Mouse (Mus musculus): ENCODE measurements around the gene 9430015G10Rik.
A peak's percentile ranks its signal among the peaks of the same experiment; 100 is the strongest.
"Not testable (repeated sequence)": the region's sequence is repeated elsewhere in the genome, so short reads cannot be mapped to it uniquely, and the experiment has no call there.

9430015G10Rik gene

DNA sequence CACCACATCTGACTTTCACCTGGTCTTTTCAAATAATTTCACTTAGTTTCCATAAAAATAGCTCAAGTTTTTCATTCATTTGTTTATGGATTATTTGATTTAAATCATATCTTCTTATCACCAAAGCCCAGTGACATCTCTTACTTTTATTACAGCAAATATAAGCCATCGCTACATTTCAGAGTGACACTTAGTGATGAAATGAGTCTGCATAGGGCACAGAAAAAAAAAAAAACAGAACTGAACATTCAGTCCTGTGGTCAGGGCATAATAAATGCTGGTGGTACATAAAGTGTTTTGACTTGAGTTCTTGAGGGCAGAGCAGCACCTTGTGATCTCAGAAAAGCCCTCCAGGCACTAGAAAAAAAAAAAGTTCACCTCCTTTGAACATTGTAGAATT is 13.6 kb upstream of the 9430015G10Rik start:
- DNase-seq (ENCODE audit: extremely low read depth, insufficient read length, low spot score) = no peak

DNA sequence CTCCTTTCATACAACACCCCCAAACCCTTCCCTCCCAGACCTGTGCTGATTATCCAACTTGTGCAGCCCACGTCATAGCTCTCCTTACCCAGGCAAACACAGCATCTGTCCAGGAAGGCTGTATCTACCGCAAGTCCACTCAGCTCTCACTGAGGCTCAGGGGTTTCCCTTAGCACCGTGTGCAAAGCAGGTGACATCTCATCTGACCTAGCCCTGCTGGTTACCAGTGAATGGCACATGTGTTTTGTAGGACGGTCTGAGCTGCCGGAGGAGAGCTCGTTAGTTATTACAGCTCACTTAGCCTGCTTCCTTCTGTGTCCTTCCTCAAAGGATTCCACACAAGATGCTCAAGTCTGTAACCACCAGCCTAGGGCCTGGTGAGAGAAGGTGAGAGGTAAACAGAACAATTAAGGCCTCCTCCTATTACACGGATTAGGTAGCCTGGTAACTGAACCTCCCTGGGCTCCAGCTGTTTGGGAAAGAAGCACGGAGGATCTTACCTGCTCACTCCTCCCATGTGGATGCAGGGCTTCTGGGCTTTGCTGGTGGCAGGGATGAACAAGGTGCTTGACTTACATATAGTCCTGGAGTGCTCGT is 11.9 kb upstream of the 9430015G10Rik start:
- DNase-seq (ENCODE audit: extremely low read depth, insufficient read length, low spot score) = no peak

DNA sequence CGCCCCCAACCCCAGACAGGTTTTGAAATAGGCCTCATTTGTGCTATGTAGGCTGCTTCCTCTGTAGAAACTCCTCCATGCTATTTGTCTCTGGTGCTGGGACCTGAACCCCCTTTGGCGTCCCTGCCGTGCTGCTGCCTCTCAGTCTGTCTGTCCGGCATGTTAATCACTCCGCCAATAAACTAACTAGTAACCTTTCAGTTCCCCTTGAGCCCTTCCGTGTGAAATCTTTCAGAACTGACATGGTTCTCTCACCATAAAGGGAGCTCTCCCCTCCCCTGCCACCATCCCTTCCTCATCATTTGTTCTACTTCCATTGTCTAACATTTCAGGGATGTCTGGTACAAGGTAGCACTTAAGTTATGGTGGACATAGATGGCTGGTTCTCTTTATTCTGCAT is 10.4 kb upstream of the 9430015G10Rik start:
- no peak for DNase-seq (ENCODE audit: extremely low read depth, insufficient read length, low spot score)

DNA sequence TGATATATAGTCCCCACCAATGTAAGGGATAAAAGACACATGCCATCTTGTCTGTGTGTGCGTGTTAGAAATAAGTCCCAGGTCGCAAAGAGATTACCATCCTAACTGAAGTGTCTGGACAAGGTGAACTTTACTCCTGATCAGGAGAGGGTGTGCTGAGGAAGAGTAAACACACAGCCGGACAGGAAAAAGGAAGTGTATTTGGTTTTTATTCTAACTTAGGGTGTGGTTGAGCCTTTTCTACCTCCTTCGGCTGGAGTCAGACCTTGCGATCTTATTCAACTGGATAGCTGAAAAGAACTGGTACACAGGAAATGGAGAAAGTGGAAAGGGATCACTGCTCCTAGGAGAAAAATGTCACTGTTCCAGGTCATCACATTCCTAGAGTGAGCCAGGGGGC is 9.3 kb upstream of the 9430015G10Rik start:
- no peak for DNase-seq (ENCODE audit: extremely low read depth, insufficient read length, low spot score)

DNA sequence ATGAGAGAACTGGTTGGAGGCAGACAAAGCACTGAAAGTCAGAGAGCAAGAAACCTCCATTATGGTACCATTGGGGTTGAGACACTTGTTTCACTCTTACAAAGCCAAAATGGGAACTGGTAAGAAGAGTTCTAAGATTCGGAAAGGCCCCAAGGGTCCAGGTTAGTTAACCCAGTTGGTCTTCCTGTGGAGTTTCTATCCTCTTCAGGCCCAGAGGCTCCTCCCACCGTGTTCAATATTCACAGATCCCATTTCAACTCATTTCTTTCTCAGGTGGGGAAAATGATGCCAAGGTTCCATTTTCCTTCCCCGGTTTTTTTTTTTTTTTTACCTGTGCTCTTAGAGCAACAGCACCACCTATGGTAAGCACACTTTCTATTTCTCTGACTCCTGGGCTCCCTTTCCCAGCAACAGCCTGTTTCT is 8.3 kb upstream of the 9430015G10Rik start:
- no peak for DNase-seq (ENCODE audit: extremely low read depth, insufficient read length, low spot score)

DNA sequence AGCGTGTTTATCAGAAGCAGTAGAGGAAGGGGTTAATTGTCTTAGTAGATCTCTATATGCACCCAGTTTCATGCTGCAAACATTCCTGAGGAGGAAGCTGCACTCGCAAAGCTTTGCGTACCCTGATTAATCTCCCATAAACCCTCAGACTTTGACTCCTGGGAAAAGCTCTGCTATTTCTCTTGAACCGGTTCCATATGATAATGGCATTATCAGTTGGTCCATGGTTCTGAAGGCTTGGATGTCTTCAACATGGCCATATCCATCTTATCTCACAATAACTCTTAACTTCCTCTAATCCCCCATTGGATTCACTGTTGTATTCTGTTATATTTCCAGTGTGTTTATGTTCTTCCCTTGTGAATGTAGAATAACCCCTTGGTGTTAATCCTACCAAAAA is 6.4 kb upstream of the 9430015G10Rik start:
- no peak for DNase-seq (ENCODE audit: extremely low read depth, insufficient read length, low spot score)

DNA sequence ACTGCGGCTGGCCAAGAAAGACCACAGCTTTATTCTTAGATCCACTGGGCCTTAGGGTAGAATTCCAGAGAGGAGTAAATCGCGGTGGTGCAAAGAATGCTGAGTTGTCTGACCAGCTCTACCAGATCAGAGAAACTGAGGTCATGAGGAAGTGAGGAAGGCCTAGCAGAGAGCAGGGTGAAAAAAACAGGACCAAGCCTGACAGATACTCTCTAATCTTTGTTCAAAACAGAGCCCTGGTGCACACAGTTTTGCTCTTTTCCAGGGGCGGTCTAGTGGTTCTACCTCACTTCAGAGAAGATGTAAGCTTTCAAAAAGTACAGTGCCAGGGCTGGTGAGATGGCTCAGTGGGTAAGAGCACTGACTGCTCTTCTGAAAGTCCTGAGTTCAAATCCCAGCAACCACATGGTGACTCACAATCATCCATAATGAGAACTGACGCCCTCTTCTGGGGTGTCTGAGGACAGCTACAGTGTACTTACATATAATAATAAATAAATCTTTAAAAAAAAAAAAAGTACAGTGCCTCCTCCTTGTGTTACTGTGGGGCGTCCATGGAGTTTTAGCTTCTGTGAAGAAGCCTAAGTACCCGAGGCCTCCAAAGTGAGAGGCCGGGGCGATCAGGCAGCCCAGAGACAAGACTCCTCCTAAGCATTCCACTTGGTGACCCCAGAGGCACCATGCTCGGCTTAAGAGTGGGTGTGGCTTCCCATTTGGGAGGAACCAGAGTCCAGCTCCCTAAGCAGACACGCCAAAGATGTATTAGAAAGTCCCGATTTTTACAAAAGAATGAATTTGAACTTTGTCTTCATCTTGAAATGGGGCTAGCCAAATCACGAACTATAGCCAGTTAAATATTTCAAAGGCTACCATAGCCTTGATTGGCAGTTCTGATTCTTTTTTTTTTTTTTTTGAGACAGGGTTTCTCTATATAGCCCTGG is 906 bp upstream of the 9430015G10Rik start:
- peak; percentile 48 for DNase-seq (ENCODE audit: extremely low read depth, insufficient read length, low spot score)

DNA sequence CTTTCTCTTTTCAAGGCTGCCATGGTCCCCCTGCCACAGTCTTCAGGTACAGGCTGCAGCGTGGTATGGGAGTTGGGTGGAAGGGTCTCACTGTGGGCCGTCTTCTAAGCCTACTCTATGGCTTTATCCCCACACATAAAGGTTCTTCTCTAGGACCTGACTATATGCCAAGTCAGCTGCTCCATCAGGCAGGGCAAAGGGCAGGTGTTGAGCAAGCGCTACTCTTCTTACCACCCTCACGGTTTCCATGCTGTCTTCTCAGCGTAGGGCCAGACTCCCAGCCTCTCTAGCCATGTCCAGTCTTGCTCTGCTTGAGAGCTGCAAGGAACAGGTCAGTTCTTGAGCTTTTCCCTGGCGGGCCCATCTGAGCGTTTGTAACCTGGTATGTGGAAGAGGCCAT is 14.3 kb downstream of the 9430015G10Rik start:
- no peak for DNase-seq (ENCODE audit: extremely low read depth, insufficient read length, low spot score)

DNA sequence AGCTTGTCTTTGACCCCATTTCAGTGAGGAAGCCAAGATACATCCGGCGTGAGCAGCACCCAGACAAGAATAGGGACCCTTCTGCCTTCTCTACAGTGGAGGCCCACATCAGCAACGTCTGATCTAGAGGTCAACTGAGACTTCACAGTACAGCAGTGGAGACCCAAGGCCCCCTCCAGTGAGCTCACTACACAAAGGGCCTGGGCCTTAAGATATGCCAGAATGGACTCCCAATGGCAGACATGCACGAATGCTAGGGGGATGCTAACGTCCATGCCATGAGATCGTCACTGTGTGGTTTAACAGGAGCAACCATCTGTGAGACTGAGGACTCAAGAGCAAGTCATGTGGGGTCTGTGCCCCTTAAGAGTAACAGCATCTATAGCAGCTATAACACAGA is 15.6 kb downstream of the 9430015G10Rik start:
- DNase-seq (ENCODE audit: extremely low read depth, insufficient read length, low spot score) = no peak

DNA sequence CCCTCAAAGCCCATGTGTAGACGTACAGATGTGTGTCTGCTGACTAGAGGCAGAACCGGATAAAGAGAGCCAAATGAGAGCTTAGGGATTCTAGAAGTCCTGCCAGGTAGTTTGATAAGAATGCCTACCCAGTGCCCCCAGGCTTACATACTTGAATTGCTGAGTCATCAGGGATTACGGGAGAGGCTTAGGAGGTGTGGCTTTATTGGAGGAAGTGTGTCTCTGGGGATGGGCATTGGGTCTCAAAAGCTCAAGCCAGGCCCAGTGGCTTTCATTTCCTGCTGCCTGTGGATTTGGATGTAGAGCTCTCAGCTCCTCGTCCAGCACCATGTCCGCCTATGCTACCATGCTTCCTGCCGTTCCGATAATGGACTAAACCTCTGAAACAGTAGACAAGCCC is 17.1 kb downstream of the 9430015G10Rik start:
- no peak for DNase-seq (ENCODE audit: extremely low read depth, insufficient read length, low spot score)

DNA sequence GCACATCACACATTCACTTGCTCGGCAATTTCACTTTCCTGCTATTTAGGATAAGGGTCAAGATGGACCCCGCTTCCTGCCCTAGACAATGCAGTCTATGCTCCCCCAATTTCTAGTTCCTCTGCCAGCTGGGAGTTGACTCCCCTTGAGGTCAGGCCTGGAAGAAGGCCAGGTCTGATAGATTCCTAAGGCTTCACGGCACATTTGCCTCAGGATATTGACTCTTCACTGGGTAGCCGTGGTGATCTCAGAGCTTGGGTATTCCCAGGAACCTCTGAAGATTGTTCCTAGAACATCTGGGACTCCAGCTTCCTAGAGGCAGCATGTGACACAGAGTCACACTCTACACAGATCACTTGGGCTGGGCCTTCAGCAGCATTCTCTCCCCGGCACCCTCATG is 19.0 kb downstream of the 9430015G10Rik start:
- peak; percentile 47 for DNase-seq (ENCODE audit: extremely low read depth, insufficient read length, low spot score)

DNA sequence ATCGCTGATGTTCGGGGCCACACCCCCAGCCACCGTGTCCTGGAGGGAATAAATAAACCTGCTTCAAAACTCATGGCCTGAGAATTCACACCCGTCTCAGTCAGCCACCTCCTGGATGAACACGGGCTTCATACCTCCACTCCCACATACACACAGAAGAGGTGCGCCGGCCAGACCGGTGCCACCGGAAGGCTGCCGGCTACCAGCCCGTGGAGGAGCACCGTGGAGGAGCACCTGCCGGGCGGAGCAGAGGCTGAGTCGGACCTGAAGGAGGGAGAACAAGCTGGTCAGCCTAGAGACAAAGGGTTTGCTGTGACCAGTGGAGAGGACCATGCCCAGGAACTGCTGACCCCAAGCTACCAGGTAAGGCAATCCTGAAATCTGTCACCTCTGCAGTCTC is 20.7 kb downstream of the 9430015G10Rik start, which contains the start of gene Rnf223:
Gene Rnf223 (plus strand): TSS at position 78 of the 400 bp plus-strand sequence.
- no peak for DNase-seq (ENCODE audit: extremely low read depth, insufficient read length, low spot score)

DNA sequence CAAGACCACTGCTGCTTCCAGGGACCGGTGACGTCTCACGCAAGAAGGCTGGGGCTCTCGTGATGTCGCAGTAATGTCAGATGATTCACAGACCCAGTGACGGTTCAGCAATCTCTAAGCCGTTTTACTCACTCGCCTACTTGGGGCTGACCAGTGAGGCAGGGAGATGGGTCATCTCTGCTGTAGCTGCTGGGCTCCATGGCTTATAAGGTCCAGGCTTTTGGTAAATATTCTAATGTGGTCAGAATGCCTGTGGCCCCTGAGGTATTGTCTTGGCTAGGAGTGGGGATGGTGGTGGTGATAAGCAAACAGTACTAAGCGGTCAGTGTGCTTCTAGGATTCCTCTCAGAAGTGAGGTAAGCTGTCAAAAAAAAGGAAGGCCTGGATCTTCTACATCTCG is 21.2 kb downstream of the 9430015G10Rik start:
- DNase-seq (ENCODE audit: extremely low read depth, insufficient read length, low spot score) = no peak

DNA sequence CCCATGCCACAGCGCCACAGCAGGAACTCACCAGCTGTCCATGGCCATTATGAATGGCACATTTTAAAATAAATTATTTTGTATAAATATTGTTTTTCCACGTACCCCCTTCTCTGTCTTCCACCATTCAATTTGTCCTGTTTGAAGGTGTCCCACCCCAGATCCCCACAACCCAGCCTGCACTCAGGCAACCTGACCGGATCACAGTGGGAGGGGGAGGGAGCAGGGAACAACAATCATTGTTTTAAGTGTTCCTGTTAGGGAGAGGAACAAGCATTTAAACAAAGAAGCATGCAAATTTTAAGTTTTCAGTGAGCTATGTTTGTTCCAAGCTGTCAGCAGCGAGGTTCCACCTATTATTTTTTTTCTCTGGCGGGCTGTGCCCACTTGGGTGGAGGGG is 23.6 kb downstream of the 9430015G10Rik start:
- DNase-seq (ENCODE audit: extremely low read depth, insufficient read length, low spot score) = no peak

DNA sequence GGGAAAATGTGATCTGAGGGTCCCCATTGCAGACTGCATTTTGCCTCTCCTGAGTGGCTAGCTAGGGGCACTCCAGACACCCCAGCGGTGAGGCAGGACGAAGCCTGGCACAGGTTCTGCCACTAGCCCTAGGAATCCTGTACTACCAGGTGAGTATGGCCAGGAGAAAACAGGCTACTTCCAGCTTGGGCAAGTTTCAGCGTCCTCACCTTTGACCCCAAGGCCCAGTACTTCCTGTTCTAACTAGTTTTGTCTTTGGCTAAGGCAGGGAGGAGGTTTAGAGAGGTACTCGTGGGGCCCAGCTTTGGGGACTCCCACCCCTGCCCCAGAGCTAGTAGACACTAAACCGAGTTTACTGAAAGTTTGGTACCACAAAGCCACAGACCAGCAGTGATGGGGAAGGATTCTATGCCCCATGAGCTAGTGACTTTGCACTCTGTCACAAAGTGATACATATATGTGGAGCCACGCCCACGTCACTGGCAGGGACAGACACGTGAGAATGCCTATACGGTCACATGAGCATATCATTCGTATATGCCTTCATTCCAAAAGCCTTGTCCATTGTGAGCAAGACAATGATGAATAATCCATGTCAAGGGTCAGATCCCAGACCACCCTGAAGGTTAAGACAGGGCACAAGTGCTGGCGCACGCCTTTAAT is 24.3 kb downstream of the 9430015G10Rik start:
- DNase-seq (ENCODE audit: extremely low read depth, insufficient read length, low spot score) = no peak

DNA sequence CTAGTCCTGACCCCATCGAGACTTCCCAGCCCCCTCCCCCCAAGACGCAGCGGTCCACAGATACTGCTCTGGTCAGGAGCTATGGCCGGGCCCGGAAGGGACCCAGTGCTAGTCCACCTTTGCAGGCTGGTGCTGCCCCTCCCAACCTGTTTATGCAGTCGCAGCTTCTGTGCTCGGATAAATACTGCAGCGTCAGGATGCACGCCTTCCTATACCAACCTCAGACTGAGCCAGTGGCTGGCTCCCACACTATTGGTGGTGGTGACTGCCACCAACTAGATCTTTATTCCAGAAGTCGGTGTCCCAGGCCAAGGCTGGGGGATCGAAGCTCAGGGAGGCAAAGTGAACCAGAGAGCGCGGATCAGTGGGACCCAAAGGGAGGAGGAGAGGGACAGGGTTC is 25.3 kb downstream of the 9430015G10Rik start:
- DNase-seq (ENCODE audit: extremely low read depth, insufficient read length, low spot score) = no peak

DNA sequence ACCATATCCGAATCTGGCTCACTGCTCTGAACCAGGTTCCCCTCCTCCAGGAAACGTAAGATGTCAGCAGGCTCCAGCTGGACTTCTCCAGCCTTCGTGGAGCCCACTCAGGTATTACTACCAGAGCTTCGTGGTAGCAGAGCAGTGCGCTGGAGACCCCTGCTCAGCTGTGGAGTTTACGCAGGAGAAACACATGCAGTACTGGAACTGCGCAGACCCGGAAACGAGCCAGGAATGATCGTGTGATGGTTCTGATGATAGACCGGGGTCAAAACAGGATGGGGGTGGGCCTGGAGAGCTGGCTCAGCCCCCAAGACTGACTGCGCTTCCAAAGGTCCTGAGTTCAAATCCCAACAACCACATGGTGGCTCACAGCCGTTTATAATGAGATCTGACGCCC is 26.0 kb downstream of the 9430015G10Rik start:
- DNase-seq (ENCODE audit: extremely low read depth, insufficient read length, low spot score) = no peak

DNA sequence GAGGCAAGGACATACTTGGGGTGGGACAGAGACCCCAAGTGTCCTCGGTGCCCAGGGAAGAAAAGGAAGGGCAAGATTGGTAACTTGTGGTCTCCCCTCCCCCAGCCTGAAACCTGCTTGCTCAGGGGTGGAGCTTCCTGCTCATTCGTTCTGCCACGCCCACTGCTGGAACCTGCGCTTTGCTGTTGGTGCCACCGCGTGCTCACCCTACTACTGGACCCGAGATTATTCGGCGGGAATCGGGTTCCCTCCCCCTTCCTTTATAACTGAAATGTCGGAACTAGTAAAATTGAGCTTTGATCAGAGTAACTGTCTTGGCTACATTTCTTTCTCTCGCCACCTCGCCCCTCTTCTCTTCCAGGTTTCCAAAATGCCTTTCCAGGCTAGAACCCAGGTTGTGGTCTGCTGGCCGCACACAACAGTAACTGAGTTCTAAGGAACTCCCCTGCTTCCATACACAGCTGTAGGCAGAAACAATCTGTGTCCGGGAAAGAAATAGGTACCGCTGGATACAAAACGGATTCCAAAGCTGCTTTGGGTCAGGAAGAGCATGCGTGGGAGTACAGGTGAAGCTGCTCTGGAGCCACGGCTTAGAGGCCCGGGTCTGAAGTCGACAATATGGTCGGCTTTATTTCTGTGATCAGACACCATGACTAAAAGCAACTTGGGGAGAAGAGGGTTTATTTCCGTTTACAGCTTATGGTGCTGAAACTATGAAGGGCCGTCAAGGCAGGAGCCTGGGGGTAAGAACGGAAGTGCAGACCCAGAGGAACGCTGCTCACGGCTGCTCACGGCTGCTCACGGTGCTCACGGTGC is 26.7 kb downstream of the 9430015G10Rik start:
- no peak for DNase-seq (ENCODE audit: extremely low read depth, insufficient read length, low spot score)

DNA sequence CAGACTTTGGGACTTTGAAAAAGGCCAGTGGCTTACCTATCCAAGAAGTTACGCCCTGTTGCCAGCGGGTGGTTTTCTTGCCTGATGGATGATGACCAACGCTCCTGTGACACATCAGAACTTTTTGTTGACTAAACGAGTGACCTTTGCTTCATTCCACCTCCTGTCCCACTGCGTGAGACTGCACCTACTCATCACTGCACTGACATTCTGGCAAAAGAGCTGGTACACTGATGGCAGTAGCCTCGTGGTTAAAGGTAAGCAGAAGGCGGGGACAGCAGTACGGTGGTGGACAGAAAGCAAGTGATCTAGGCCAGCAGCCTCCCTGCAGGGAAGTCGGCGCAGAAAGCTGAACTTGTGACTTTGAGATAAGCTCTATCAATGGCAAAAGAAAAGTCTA is 41.1 kb downstream of the 9430015G10Rik start:
- not testable (repeated sequence) for DNase-seq (ENCODE audit: extremely low read depth, insufficient read length, low spot score)

DNA sequence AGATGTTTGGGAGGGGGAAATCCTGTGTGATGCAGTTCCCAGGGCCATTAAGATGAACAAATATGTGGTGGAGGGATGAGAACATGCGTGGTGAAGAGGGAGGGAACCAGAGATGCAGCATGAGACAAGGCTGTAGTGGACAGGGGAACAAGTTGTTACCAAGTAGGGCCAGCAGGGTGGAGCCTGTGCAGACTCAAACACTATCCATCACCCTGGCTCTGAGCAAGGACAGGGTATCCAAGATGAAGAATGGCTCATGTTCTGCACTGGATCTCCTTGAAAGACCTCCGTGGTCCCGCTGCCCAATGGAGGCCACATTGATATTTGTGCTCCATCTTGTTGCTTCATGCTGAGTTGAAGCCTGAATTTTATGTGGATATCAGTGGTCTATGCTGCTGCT is 45.0 kb downstream of the 9430015G10Rik start:
- no peak for DNase-seq (ENCODE audit: extremely low read depth, insufficient read length, low spot score)

DNA sequence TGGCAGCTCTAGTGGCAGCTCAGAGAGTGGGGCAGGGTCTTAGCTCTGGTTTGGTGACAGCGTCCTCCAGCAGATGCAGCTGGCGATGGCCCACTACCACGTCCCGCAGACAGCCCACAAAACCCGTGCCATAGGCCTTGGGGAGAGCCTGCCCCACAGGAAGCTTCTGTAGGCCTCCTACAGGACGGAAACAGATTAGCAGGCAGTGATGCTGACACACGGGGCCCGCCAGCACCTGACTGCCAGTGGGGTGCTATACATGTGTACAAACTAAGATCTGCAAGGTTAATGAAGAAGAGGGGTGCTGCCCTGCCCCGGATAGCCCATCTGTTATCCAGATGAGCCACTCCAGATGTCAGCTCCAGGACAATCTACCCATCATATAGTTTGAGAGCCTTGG is 56.7 kb downstream of the 9430015G10Rik start:
- DNase-seq (ENCODE audit: extremely low read depth, insufficient read length, low spot score) = no peak

Data from 3134 (cell line).